Mouse (Mus musculus) myocyte (in vitro differentiated cells): ENCODE measurements around the gene Arvcf. TPM values are rescaled to one million over a fixed set of nuclear protein-coding genes. Genes with fewer than 3 reads are reported as not detected.
A peak's percentile ranks its signal among the peaks of the same experiment; 100 is the strongest.

Experiments
- H3K27me3 ChIP-seq: one replicate; pipeline ENCODE4 v1.6.1; 2011; ENCODE audit not compliant: control insufficient read depth, insufficient read depth, insufficient read length
- H3K36me3 ChIP-seq: one replicate; pipeline ENCODE4 v1.6.1; 2011; ENCODE audit not compliant: control insufficient read depth, insufficient read depth
- H3K4me2 ChIP-seq: one replicate; pipeline ENCODE4 v1.6.1; 2011; ENCODE audit warnings: low read depth, control low read depth
- H3K4me3 ChIP-seq: one replicate; pipeline ENCODE4 v1.5.1; 2011; ENCODE audit warnings: mild to moderate bottlenecking, control low read depth, moderate library complexity
- H3K79me2 ChIP-seq: one replicate; pipeline ENCODE4 v1.6.1; 2011; ENCODE audit not compliant: control insufficient read depth, insufficient read depth
- H3ac ChIP-seq: one replicate; pipeline ENCODE4 v1.6.1; 2011; ENCODE audit not compliant: control insufficient read depth, insufficient read length
- CEBPB ChIP-seq: IDR thresholded peaks from 2 replicates; pipeline ENCODE4 v1.6.1; 2011; ENCODE audit warnings: mild to moderate bottlenecking, moderate library complexity; ENCODE audit not compliant: poor library complexity, insufficient read depth, severe bottlenecking
- E2F4 ChIP-seq: IDR thresholded peaks from one replicate; pipeline ENCODE4 v1.6.1; 2011; ENCODE audit warnings: mild to moderate bottlenecking, control low read depth, moderate library complexity; ENCODE audit not compliant: insufficient read depth
- MAX ChIP-seq: IDR thresholded peaks from one replicate; pipeline ENCODE4 v1.6.1; 2011; ENCODE audit warnings: low read depth, mild to moderate bottlenecking, control low read depth
- MYOD1 ChIP-seq, 3 experiments: IDR thresholded peaks; one replicate each; pipeline ENCODE4 v1.6.1; 2011; ENCODE audit warnings: control low read depth in 2 of 3, low read depth in 2 of 3, mild to moderate bottlenecking in 2 of 3, moderate library complexity in 1 of 3; ENCODE audit not compliant: insufficient read length in 2 of 3, control insufficient read depth in 1 of 3
- MYOG ChIP-seq, 3 experiments: IDR thresholded peaks; one replicate each; pipeline ENCODE4 v1.6.1; 2011; ENCODE audit warnings: control low read depth in 2 of 3, low read depth in 2 of 3, mild to moderate bottlenecking in 2 of 3; ENCODE audit not compliant: insufficient read length in 2 of 3, control insufficient read depth in 1 of 3, insufficient read depth in 1 of 3
- POLR2A ChIP-seq: IDR thresholded peaks from one replicate; pipeline ENCODE4 v1.6.1; 2011; ENCODE audit warnings: low read depth, mild to moderate bottlenecking, control low read depth, moderate library complexity; ENCODE audit not compliant: insufficient read length
- POLR2AphosphoS2 ChIP-seq: IDR thresholded peaks from one replicate; pipeline ENCODE4 v1.6.1; 2011; ENCODE audit warnings: low read depth, control low read depth; ENCODE audit not compliant: insufficient read length
- REST ChIP-seq: IDR thresholded peaks from one replicate; pipeline ENCODE4 v1.6.1; 2011; ENCODE audit warnings: mild to moderate bottlenecking, control low read depth, moderate library complexity; ENCODE audit not compliant: insufficient read depth, insufficient read length
- SRF ChIP-seq: IDR thresholded peaks from one replicate; pipeline ENCODE4 v1.6.1; 2011; ENCODE audit warnings: low read depth; ENCODE audit not compliant: control insufficient read depth, insufficient read length
- TCF12 ChIP-seq: IDR thresholded peaks from one replicate; pipeline ENCODE4 v1.6.1; 2011; ENCODE audit warnings: mild to moderate bottlenecking, control low read depth; ENCODE audit not compliant: poor library complexity, insufficient read depth, severe bottlenecking
- TCF3 ChIP-seq: IDR thresholded peaks from one replicate; pipeline ENCODE4 v1.6.1; 2011; ENCODE audit warnings: low read depth, control low read depth; ENCODE audit not compliant: insufficient read length
- USF1 ChIP-seq: IDR thresholded peaks from one replicate; pipeline ENCODE4 v1.6.1; 2011; ENCODE audit warnings: low read depth, mild to moderate bottlenecking, control low read depth, moderate library complexity
- polyA plus RNA-seq: library from polyadenylated mRNA; unstranded; fragments of >200 nt; fragmentation: generic; extraction: Trizol; gene quantifications from one replicate; pipeline ENCODE4 v1.2.1, GENCODE M21; 2012; ENCODE audit warnings: missing spikeins

The Arvcf gene
- polyA plus RNA-seq, 1 experiment, result 7.6 TPM

GRCm38 (mm10) chr16:18376297-18376954 is 28.4 kb downstream of the Arvcf start:
- Histone ChIP-seq H3K36me3 (no peaks in the 10 kb centered on the region), H3K4me2 (no peak overlapping the region), H3K79me2 (no peaks in the 10 kb centered on the region), H3K27me3 (no peaks in the 10 kb centered on the region), H3ac (no peak overlapping the region), H3K4me3 (no peak overlapping the region)
- TF ChIP-seq POLR2AphosphoS2 (no peak), MYOG (IDR thresholded peaks at IDR 0.05; ENCODE audit: control insufficient read depth in 1 of 3, insufficient read depth in 1 of 3, insufficient read length in 2 of 3, low read depth in 2 of 3) (no peak), POLR2A (no peak), TCF3 (no peak), MYOD1 (IDR thresholded peaks at IDR 0.05; ENCODE audit: control insufficient read depth in 1 of 3, insufficient read length in 2 of 3, low read depth in 2 of 3) (no peak), CEBPB (no peak), TCF12 (no peak), USF1 (no peak), MAX (no peak), SRF (no peak), E2F4 (no peak), REST (no peak)

- Histone ChIP-seq H3K4me2 (no peak overlapping the region), H3K4me3 (no peak overlapping the region), H3K27me3 (no peaks in the 10 kb centered on the region), H3K36me3 (no peaks in the 10 kb centered on the region), H3K79me2 (no peaks in the 10 kb centered on the region), H3ac (no peak overlapping the region)
- TF ChIP-seq CEBPB (no peak), USF1 (peak; percentile 32), TCF12 (no peak)
Observed at GRCm38 (mm10) chr16:18377203-18377602, 29.2 kb downstream of the Arvcf start.

DNA sequence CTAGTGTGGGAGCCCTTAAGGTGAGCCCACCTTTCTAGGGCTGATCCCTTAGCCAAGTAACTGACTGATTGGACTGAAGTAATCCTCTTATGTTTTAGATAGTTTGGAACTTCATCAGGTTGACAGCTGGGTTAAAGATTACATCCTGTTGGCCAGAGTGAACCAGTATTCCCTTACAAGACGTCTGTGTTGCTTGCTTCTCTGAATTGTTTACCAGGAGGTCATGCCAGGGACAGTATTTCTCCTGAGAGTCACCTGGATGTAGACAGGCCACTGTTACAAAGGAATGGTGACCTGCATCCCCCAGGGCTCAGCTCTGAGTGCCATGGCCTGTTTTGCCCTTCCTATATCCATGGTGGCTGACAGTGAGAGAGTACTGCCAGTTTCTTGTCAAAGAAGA is 30.5 kb downstream of the Arvcf start:
- Histone ChIP-seq H3K27me3 (no peaks in the 10 kb centered on the region), H3K4me3 (no peak overlapping the region), H3K36me3 (no peaks in the 10 kb centered on the region), H3K79me2 (no peaks in the 10 kb centered on the region), H3K4me2 (no peak overlapping the region), H3ac (no peak overlapping the region)
- TF ChIP-seq POLR2AphosphoS2, result no peak

GRCm38 (mm10) chr16:18379338-18380001 is 31.5 kb downstream of the Arvcf start:
- TF ChIP-seq CEBPB (no peak), TCF3 (no peak), TCF12 (no peak), POLR2A (no peak), POLR2AphosphoS2 (no peak), MYOD1 (IDR thresholded peaks at IDR 0.05; ENCODE audit: control insufficient read depth in 1 of 3, insufficient read length in 2 of 3, low read depth in 2 of 3) (no peak), MAX (no peak), SRF (no peak), REST (no peak), MYOG (IDR thresholded peaks at IDR 0.05; ENCODE audit: control insufficient read depth in 1 of 3, insufficient read depth in 1 of 3, insufficient read length in 2 of 3, low read depth in 2 of 3) (no peak), USF1 (no peak), E2F4 (no peak)
- no peak overlapping the region for H3K4me2 ChIP-seq
- no peaks in the 10 kb centered on the region for H3K27me3 ChIP-seq
- no peak overlapping the region for H3ac ChIP-seq
- H3K4me3 ChIP-seq, result no peak overlapping the region
- no peaks in the 10 kb centered on the region for H3K79me2 ChIP-seq
- no peaks in the 10 kb centered on the region for H3K36me3 ChIP-seq

DNA sequence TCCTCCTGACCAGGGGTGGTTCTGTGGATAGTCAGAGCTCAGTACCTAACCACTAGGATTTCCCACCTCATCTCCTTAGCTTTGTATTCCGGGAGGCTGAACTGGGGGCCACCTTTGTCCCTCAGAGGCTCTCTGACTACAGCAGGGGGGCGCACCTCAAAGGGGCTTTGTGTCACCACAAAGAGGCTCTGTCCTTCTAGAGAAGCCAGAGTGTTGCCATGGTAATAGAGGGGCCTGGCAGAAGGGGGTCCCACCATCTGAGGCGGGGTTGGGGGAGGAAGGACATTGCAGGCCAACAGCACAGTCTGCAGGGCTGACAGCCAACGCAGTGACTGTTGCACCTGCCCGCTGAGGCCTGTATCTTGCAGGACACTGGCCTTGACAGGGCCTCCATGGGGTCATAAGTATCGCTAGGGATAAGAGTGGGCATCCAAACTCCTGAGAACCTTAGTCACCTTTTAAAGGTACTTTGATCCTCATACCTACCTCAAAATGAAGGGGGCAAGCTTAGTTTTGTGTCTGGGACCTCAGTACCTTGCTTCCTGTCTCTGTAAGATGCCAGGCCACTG is 32.6 kb downstream of the Arvcf start:
- no peaks in the 10 kb centered on the region for H3K36me3 ChIP-seq
- no peaks in the 10 kb centered on the region for H3K27me3 ChIP-seq
- no peaks in the 10 kb centered on the region for H3K79me2 ChIP-seq
- H3K4me3 ChIP-seq, result no peak overlapping the region
- no peak for TF ChIP-seq MYOG (IDR thresholded peaks at IDR 0.05; ENCODE audit: control insufficient read depth in 1 of 3, insufficient read depth in 1 of 3, insufficient read length in 2 of 3, low read depth in 2 of 3)
- TF ChIP-seq POLR2A, result no peak
- TF ChIP-seq MAX, result no peak
- TF ChIP-seq REST, result no peak
- no peak for TF ChIP-seq TCF3
- no peak for TF ChIP-seq CEBPB
- TF ChIP-seq SRF, result no peak
- no peak for TF ChIP-seq POLR2AphosphoS2
- TF ChIP-seq E2F4, result no peak
- no peak for TF ChIP-seq TCF12
- no peak for TF ChIP-seq MYOD1 (IDR thresholded peaks at IDR 0.05; ENCODE audit: control insufficient read depth in 1 of 3, insufficient read length in 2 of 3, low read depth in 2 of 3)
- no peak for TF ChIP-seq USF1
- no peak overlapping the region for H3ac ChIP-seq
- no peak overlapping the region for H3K4me2 ChIP-seq
